Mouse (Mus musculus) frontal cortex, adult (tissue): ENCODE data around the gene Fasn.

Experiments used
- ATAC-seq: cut with Nextera tagmentation; 2 replicates; pipeline ENCODE4 v1.9.2; 2017; ENCODE audit warnings: mild to moderate bottlenecking, moderate library complexity, mixed read lengths; ENCODE audit not compliant: low TSS enrichment

Gene Fasn

DNA sequence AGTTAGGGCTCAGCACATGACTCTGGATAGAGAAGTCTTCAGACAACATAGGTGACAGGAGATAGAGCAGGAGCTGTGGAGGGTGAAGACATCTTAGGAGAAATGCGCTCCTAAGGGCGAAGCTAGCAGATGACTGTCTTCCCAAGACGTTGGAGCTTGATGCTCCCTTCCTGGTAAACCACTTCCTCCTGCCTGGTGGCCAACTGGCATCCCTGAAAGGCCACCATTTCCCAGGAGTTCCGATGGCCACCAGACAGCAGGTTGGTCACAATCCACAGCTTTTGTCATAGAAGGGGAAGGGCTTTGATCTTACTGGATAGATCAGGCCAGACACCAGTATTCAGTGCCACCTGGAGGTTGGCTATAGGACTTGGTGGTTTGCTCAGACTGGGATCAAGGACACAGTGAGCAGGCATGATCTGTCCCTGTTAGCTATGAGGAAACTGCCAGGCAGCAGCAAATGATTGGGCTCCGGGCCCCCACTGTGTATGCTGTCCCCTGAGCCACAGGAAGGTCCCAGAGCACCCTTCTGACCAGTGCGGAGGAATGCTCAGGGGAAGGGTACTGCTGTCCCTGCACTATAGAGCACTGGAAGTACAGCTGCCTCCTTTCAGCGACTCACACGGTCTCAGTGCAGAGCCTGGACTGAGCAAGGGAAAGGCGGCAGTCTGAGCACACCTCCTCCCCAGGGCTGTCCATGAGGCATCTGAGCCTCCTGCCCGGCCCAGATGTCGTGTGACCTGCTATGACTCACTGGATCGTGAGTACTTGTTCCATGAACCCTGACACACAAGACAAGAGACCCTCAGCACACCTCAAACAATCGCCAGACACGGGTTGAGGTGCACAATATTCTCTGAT, 62.3 kb downstream of the Fasn start:
- no peak for ATAC-seq

DNA sequence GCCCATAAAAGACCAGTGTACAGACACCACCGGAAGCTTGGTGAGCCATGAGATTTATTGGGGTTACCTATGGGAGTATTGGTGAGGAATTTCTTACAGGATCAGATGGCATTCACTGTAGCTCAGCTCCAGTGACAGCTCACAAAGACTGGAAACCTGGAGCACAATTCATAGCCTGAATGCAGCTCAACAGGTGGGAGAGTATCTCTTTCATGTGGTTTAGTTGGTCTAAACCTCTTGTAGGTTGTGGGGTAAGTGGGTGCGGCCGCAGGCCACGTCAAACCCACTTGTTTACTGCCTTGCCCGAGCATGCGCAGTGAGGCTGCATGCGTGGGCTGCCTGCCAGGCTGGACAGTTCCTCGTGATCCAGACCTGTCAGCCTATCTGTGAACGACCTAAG, 64.1 kb downstream of the Fasn start:
- ATAC-seq = no peak
